Mouse (Mus musculus): ENCODE measurements around the gene A630023A22Rik. TPM values are rescaled to one million over a fixed set of nuclear protein-coding genes. Genes with fewer than 3 reads are reported as not detected.

Gene A630023A22Rik
- polyA plus RNA-seq, 1 experiment from 2014 or later, result not detected

DNA sequence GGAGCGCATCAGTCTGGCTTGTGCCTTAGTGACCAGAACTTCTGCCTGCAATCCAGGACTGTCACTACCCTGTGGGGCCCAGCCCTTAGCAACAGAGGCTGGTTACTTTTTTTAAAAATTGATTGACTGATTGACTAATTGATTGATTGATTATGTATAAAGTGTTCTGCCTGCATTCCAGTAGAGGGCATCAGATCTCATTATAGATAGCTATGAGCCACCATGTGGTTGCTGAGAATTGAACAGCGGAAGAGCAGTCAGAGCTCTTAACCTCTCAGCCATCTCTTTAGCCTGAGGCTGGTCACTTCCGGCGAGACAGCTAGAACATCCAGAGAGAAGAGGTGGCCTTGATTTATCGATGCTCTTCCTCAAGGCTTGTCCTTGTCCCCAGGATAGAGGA is 25.3 kb downstream of the A630023A22Rik start:
- no peak overlapping the region for H3K4me3 ChIP-seq
- H3K27me3 ChIP-seq (ENCODE audit: poor library complexity, severe bottlenecking), result peaks cover 12% of the 10 kb centered on the region; the same call in 1 of the 2 replicates
- no peak overlapping the region for H3K27ac ChIP-seq
- H3K36me3 ChIP-seq (replicated peaks), result no peaks in the 10 kb centered on the region
- no peaks in the 10 kb centered on the region for H3K9me3 ChIP-seq
- H3K4me1 ChIP-seq, result no peaks in the 10 kb centered on the region; the same call in 1 of the 2 replicates
- 74% methylated on average over 5 of the region's 5 CpGs for WGBS
- no peak for DNase-seq (ENCODE audit: extremely low spot score, low spot score)

DNA sequence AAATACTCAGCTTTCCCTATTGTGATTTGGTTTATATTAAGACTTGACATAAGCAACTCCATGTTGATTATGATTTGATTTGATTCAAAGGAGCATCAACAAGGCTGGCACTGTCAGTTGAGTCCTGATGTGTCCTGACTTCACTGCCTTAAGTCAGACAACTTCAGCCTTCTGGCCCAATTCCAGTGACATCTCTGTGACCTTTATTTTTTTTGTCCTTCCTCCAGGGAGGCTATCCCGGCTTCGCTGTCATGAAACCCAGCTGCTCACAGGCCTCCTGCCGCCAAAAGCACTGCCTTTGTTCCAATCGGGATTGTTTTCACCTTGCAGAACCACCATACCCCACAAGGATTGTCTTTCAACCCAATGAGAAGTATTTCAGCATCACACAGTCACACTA is 27.2 kb downstream of the A630023A22Rik start:
- Histone ChIP-seq H3K4me3 (no peak overlapping the region), H3K9me3 (no peaks in the 10 kb centered on the region), H3K4me1 (no peaks in the 10 kb centered on the region), H3K27me3 (ENCODE audit: poor library complexity, severe bottlenecking) (0 out of 2 replicates have a peak, but pooled peaks cover 4% of the 10 kb centered on the region), H3K27ac (no peak overlapping the region), H3K36me3 (replicated peaks) (no peaks in the 10 kb centered on the region)
- WGBS, result 58% methylated on average over 4 of the region's 4 CpGs
- DNase-seq (ENCODE audit: extremely low spot score, low spot score), result no peak

DNA sequence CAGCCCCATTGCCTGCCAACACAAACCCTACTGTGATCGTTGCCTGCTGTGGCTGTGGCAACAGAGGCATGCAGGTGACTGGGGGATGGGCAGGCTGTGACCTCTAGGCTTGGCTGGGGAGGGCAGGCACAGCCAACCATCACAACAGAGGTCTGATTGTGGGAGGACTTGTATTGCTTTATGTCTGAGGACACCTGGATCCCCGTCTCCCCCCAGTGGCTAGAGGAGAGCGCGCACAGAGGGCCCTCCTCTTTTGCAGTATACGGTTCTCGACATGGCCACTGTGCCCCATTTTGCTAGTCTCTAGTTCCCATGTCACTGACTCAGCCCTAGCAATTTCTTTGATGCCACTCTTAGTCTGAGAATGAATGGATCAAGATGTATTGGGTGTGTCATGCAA is 30.9 kb downstream of the A630023A22Rik start:
- H3K36me3 ChIP-seq (replicated peaks), result no peaks in the 10 kb centered on the region
- H3K9me3 ChIP-seq, result no peaks in the 10 kb centered on the region
- WGBS, result 60% methylated on average over 6 of the region's 6 CpGs
- H3K27ac ChIP-seq, result no peak overlapping the region
- no peak for DNase-seq (ENCODE audit: extremely low spot score, low spot score)
- no peaks in the 10 kb centered on the region for H3K27me3 ChIP-seq (ENCODE audit: poor library complexity, severe bottlenecking)
- H3K4me3 ChIP-seq, result no peak overlapping the region
- H3K4me1 ChIP-seq, result peaks cover 7% of the 10 kb centered on the region

DNA sequence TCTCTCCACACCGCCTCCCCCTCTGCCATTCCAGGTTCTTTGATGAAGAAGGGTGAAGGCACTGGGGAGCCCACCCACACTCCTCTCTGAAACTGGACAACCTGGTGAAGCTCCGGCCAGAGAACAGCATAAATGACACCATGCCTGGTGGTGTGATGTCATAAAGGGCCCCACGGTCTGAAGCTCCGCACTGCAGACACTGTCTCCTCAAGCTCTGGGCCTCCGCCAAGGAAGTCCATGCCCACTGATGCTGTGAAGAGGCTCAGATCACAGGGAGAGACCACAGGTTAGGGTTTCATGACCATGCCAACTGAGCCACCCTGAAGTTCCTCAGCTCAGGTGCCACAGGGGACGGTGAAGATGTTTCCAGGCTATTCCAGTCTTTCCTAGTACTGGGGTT is 50.0 kb downstream of the A630023A22Rik start, which contains the start of gene Antxrl:
Antxrl (plus strand) TSS at position 192 of the 400 bp plus-strand sequence.
- H3K27me3 ChIP-seq (ENCODE audit: poor library complexity, severe bottlenecking), result no peaks in the 10 kb centered on the region
- DNase-seq (ENCODE audit: extremely low spot score, low spot score), result no peak
- 94% methylated on average over 6 of the region's 6 CpGs for WGBS
- no peaks in the 10 kb centered on the region for H3K4me1 ChIP-seq
- H3K9me3 ChIP-seq, result no peaks in the 10 kb centered on the region
- H3K4me3 ChIP-seq, result no peak within 1 kb of the TSS
- no peaks in the 10 kb centered on the region for H3K36me3 ChIP-seq (replicated peaks)
- no peak within 1 kb of the TSS for H3K27ac ChIP-seq

DNA sequence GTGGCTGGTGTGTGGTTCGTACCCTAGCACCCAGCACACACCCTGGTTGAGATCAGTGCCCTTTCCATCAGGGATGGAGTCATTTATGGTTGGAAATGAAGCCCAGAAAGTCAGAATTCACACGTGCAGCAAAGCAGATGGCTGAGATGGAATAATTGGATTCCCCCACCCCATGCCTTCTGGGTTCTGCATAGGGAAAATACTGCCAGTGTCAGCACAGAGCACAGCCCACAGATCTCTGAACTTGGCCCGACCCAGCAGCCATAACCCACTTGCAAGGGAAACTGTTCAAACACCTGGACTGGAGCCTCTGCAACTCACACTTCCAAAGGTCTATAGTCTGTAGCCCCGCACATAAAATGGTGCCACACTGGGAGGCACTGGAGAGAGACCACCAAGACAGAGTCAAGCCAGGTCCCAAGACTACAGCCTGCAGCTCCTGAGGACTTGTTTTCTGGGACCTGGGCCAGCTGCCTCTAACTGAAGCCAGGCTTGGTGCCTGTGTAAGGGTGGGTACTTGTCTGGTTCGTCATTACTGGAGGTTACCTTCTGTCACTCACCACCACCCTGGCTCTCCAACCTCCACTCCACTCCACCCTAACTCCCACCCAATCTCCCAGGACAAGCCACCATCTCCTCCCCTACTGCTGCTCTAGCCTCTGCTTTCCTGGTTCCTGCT is 52.3 kb downstream of the A630023A22Rik start:
- Histone ChIP-seq H3K9me3 (no peaks in the 10 kb centered on the region), H3K36me3 (replicated peaks) (no peaks in the 10 kb centered on the region), H3K4me3 (no peak overlapping the region), H3K27ac (no peak overlapping the region), H3K4me1 (no peaks in the 10 kb centered on the region), H3K27me3 (ENCODE audit: poor library complexity, severe bottlenecking) (no peaks in the 10 kb centered on the region)
- no peak for DNase-seq (ENCODE audit: extremely low spot score, low spot score)
- 77% methylated on average over 5 of the region's 5 CpGs for WGBS

DNA sequence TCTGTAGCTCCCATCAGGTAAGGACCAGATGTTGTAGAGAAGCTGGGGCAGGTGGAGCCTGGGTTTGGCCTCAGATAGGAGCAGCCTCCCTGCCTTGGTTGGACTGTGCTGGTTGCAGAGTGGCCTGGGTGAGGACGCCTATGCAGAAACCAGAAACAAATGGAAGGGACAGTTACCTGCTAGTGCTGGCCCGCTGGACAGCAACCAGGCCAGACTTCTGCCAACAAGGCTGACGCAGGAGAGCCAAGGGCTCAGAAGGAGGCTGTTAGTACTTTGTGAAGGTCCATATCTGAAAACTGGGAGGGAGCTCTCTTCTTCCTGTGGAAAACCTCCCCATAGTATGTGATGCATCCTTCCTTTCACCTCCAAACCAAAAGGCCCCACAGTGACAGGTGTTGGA is 59.2 kb downstream of the A630023A22Rik start:
- Histone ChIP-seq H3K9me3 (no peaks in the 10 kb centered on the region), H3K27ac (no peak overlapping the region), H3K4me1 (no peaks in the 10 kb centered on the region), H3K27me3 (ENCODE audit: poor library complexity, severe bottlenecking) (no peaks in the 10 kb centered on the region), H3K4me3 (no peak overlapping the region), H3K36me3 (replicated peaks) (no peaks in the 10 kb centered on the region)
- 77% methylated on average over 3 of the region's 3 CpGs for WGBS
- no peak for DNase-seq (ENCODE audit: extremely low spot score, low spot score)

DNA sequence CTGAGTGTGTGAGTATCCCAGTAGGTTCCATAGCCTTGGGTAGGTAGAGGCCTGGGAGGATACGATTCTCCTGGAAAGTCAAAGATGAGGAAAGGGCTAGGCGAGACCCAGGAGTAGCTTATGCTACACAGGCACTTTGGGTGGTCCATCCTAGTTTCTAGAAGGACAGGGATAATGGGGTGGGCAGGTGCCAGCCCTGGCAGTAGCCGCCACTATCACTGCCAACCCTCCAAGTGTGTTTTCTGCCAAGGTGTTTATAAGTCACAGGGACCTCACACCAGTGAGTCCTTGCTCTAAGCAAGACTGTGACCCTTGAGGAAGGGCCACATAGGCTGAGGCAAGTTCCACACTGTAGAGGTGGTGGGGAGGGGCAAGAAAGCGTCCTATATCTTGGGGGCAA is 61.3 kb downstream of the A630023A22Rik start:
- H3K9me3 ChIP-seq, result no peaks in the 10 kb centered on the region
- WGBS, result 83% methylated on average over 4 of the region's 4 CpGs
- no peak overlapping the region for H3K4me3 ChIP-seq
- no peaks in the 10 kb centered on the region for H3K27me3 ChIP-seq (ENCODE audit: poor library complexity, severe bottlenecking)
- no peak overlapping the region for H3K27ac ChIP-seq
- no peak for DNase-seq (ENCODE audit: extremely low spot score, low spot score)
- no peaks in the 10 kb centered on the region for H3K36me3 ChIP-seq (replicated peaks)
- H3K4me1 ChIP-seq, result no peaks in the 10 kb centered on the region

DNA sequence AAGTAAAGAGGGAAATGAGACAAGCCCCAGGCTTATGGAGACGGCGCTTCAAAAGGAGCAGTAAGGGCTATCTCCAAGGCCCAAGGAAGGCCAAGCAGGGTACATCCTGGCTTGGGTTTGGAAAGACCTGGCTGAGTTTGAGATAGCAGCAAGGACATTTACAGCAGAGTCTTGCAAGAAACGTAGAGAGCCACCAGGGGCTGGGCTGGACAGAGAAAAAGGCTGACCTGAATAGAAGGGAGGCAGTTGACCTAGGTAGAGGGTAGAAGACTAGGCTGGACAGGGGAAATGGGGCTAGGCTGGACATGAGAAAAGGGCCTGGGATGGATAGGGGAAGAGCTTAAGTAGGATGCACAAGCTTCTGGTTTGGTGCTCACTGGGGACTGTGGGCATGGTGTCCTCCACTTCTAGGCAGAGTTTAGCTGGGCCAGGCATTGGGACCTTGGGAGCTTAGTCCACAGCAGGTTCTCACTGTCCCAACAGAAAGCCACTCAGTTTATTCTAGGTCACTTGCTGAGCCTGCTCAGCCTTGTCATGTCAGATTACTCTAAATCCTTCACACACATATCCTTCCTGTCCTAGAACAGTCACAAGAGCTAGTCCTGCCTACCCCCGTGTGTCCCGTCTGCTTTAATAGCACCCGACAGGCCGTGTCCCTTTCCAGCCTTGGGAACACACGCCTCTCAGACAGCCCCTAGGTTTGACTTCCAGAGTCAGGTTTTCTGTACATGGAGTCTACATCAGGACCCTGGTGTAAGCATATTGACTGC is 68.5 kb downstream of the A630023A22Rik start:
- no peak overlapping the region for H3K4me3 ChIP-seq
- no peaks in the 10 kb centered on the region for H3K36me3 ChIP-seq (replicated peaks)
- no peak overlapping the region for H3K27ac ChIP-seq
- no peaks in the 10 kb centered on the region for H3K4me1 ChIP-seq
- WGBS, result 91% methylated on average over 8 of the region's 8 CpGs
- no peaks in the 10 kb centered on the region for H3K27me3 ChIP-seq (ENCODE audit: poor library complexity, severe bottlenecking)
- no peak for DNase-seq (ENCODE audit: extremely low spot score, low spot score)
- H3K9me3 ChIP-seq, result no peaks in the 10 kb centered on the region

DNA sequence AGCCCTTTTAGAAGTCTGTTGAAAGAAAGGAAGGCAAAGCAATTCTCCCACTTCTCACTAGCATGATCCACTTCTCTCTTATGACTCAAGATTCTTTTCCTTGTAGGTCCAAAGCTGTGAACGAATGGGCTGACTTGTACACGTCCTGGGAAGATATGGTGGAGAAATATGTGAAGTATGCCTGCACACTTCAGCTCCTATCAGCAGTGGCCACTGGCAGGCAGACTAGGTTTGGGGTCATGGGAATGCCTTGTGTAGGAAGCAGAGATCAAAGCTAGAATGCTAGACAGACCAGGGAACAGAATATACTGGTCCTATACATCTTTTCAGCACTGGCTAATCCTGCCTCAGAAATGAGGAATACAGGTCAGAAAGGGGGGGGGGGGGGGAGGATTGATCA is 75.8 kb downstream of the A630023A22Rik start:
- Histone ChIP-seq H3K4me3 (no peak overlapping the region), H3K27me3 (ENCODE audit: poor library complexity, severe bottlenecking) (no peaks in the 10 kb centered on the region), H3K9me3 (peaks cover 7% of the 10 kb centered on the region; the same call in 1 of the 2 replicates), H3K4me1 (no peaks in the 10 kb centered on the region), H3K36me3 (replicated peaks) (no peaks in the 10 kb centered on the region), H3K27ac (no peak overlapping the region)
- 84% methylated on average over 2 of the region's 2 CpGs for WGBS
- DNase-seq (ENCODE audit: extremely low spot score, low spot score), result no peak

DNA sequence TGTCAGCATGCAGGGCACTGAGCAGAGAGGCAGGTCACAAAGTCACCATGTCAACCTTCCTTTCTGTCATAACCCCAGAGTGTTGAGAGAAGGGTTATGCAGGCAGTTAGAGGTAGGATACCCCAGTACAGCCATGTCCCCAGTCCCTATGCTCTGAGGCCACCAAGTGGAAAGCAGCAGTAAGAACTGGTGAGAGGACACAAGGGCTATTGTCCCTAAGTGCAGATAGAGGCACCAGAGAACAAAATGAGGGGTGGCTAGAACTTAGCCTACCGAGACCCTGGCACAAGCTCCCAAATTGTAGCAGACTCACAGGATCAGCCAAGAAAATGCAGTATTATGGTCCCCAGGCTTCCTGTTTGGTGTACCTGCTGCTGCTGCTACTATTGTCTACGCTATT is 85.6 kb downstream of the A630023A22Rik start:
- 88% methylated on average over 2 of the region's 2 CpGs for WGBS

DNA sequence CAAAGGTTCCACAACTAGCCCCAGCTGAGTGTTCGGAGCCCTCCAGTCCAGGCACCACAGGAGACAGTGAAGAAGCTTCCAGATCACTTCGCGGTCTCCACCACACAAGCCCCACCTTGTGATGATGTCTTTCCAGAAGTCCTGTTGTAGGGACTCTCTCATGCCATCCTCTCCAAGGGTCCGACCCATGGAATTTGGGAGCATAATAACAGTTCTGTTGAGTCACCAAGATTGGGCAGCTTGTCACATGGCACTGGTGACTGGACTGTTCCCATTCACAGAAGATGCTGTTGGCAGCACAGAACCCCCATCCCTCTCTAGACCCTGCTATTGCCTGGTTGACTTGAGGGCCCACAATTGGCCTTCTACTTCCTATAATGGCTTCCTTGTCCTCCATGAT is 86.2 kb downstream of the A630023A22Rik start, which contains the start of gene Gm5460:
Gm5460 (plus strand) TSS at position 378 of the 400 bp plus-strand sequence.
- no peak within 1 kb of the TSS for H3K27ac ChIP-seq
- H3K4me3 ChIP-seq, result no peak within 1 kb of the TSS
- 96% methylated on average over 4 of the region's 4 CpGs for WGBS
- no peaks in the 10 kb centered on the region for H3K27me3 ChIP-seq (ENCODE audit: poor library complexity, severe bottlenecking)
- DNase-seq (ENCODE audit: extremely low spot score, low spot score), result no peak
- H3K9me3 ChIP-seq, result no peaks in the 10 kb centered on the region
- H3K36me3 ChIP-seq (replicated peaks), result no peaks in the 10 kb centered on the region
- H3K4me1 ChIP-seq, result no peaks in the 10 kb centered on the region

More for the DNA sequence above, 85.6 kb downstream of the A630023A22Rik start:
- Histone ChIP-seq H3K27ac (no peak overlapping the region), H3K9me3 (no peaks in the 10 kb centered on the region), H3K27me3 (ENCODE audit: poor library complexity, severe bottlenecking) (no peaks in the 10 kb centered on the region), H3K4me1 (no peaks in the 10 kb centered on the region), H3K36me3 (replicated peaks) (no peaks in the 10 kb centered on the region), H3K4me3 (no peak overlapping the region)
- no peak for DNase-seq (ENCODE audit: extremely low spot score, low spot score)

DNA sequence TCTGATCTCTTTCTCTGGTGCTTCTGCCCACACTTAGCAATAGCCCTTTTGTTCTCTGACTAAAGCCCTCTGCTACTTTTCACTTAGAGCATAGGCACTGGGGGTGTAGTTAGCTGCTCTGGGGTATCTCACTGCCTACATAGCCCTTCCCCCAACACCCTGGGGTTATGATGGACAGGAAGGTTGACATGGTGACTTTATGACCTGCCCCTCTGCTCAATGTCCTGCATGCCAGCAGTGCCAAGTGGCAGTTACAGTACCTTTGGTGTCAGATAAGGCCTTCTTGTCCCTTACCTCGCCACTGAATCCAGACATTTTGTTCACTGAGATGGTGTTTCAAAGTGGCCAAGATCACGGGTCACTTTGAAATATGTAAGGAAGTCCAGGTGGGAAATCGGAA is 87.5 kb downstream of the A630023A22Rik start, which contains the start of gene Gm30083:
Gm30083 (minus strand) TSS at position 120 of the 400 bp plus-strand sequence.
- 0 out of 2 replicates have a peak, but pooled peaks cover 3% of the 10 kb centered on the region for H3K9me3 ChIP-seq
- H3K4me3 ChIP-seq, result no peak within 1 kb of the TSS
- H3K4me1 ChIP-seq, result no peaks in the 10 kb centered on the region
- 88% methylated on average over 3 of the region's 3 CpGs for WGBS
- H3K27me3 ChIP-seq (ENCODE audit: poor library complexity, severe bottlenecking), result no peaks in the 10 kb centered on the region
- DNase-seq (ENCODE audit: extremely low spot score, low spot score), result no peak
- no peak within 1 kb of the TSS for H3K27ac ChIP-seq
- no peaks in the 10 kb centered on the region for H3K36me3 ChIP-seq (replicated peaks)

DNA sequence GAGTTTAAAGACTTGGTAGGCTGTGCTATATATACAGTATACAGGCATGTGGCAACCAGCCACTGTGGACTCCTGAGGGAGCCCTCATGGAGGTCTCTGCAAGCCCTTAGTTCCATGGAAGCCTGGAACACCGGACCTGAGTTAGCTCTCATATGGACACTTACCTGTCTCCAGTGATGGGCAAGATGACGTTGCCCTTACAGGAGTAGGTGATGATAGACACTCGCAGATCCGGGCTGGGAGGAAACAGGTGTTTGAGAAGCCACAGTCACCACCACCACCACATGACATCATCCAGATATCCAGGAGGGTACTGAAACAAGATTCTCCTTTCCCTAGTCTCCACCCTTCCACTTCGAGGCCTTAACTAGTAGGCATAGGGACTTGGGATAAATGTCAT is 100.2 kb downstream of the A630023A22Rik start:
- no peak for DNase-seq (ENCODE audit: extremely low spot score, low spot score)
- Histone ChIP-seq H3K4me1 (no peaks in the 10 kb centered on the region), H3K4me3 (no peak overlapping the region), H3K27ac (no peak overlapping the region), H3K27me3 (ENCODE audit: poor library complexity, severe bottlenecking) (no peaks in the 10 kb centered on the region), H3K36me3 (replicated peaks) (no peaks in the 10 kb centered on the region), H3K9me3 (no peaks in the 10 kb centered on the region)
- 91% methylated on average over 5 of the region's 5 CpGs for WGBS

All from forebrain, embryonic 10.5 days (tissue).